Mouse (Mus musculus): Measurements from ENCODE around the gene Elp4. TPM values are rescaled to one million over a fixed set of nuclear protein-coding genes. Genes with fewer than 3 reads are reported as not detected.

The Elp4 gene
- total and polyA plus RNA-seq, 3 experiments: 5.4 to 32.7 (median 27.7) TPM

DNA sequence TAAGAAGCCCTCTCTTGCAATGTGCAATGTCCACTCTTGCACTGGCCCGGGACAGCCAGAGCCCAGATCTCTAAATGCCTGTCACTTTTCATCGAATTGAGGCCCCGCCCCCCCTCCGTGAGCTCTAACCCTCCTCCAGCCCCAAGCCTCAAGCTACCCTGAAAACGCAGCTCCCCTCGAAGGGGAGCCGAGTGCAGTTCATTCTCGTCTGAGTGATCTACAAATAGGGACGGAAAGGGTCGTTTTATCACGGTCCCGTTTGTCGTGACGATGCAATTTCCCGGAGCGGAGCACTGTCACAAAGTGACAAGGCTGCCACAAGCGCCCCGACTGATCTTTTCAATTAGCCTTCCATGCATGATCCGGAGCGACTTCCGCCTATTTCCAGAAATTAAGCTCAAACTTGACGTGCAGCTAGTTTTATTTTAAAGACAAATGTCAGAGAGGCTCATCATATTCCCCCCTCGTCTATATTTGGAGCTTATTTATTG is 222.3 kb downstream of the Elp4 start:
- peak; percentile 41 for ATAC-seq (ENCODE audit: extremely low read depth, insufficient number of reproducible peaks, low FRiP score, poor library complexity, severe bottlenecking)
- Histone ChIP-seq H3K36me3 (replicated peaks) (peaks cover 62% of the 10 kb centered on the region), H3K9me3 (replicated peaks) (no peaks in the 10 kb centered on the region), H3K4me1 (ENCODE audit: insufficient read depth, low read depth, low read length) (peaks cover 65% of the 10 kb centered on the region), H3K27me3 (ENCODE audit: insufficient read depth, low read length) (no peaks in the 10 kb centered on the region), H3K4me3 (ENCODE audit: low read depth, low read length) (peak overlapping the region; percentile 65; the same call in 1 of the 2 replicates)
- peak; percentile 54 for DNase-seq (ENCODE audit: low spot score)
- no peak for TF ChIP-seq TAL1 (conservative IDR thresholded peaks at IDR 0.05; ENCODE audit: low read depth, low read length)
- TF ChIP-seq POLR2AphosphoS5 (IDR thresholded peaks at IDR 0.05; ENCODE audit: insufficient replicate concordance, low read depth, low read length): no peak
- TF ChIP-seq CTCF (IDR thresholded peaks at IDR 0.05; ENCODE audit: low read depth, low read length): no peak
- TF ChIP-seq GATA1 (IDR thresholded peaks at IDR 0.05; ENCODE audit: borderline replicate concordance, low read length): no peak
- no peak for TF ChIP-seq GATA2 (IDR thresholded peaks at IDR 0.05; ENCODE audit: borderline replicate concordance, low read depth, low read length)

- no peak for TF ChIP-seq TAL1 (conservative IDR thresholded peaks at IDR 0.05; ENCODE audit: low read depth, low read length)
- no peak for TF ChIP-seq CTCF (IDR thresholded peaks at IDR 0.05; ENCODE audit: low read depth, low read length)
- no peak for TF ChIP-seq GATA1 (IDR thresholded peaks at IDR 0.05; ENCODE audit: borderline replicate concordance, low read length)
- no peak for TF ChIP-seq POLR2AphosphoS5 (IDR thresholded peaks at IDR 0.05; ENCODE audit: insufficient replicate concordance, low read depth, low read length)
- TF ChIP-seq GATA2 (IDR thresholded peaks at IDR 0.05; ENCODE audit: borderline replicate concordance, low read depth, low read length): no peak
- Histone ChIP-seq H3K36me3 (replicated peaks) (peaks cover 53% of the 10 kb centered on the region), H3K27me3 (ENCODE audit: insufficient read depth, low read length) (no peaks in the 10 kb centered on the region), H3K9me3 (replicated peaks) (no peaks in the 10 kb centered on the region), H3K4me1 (ENCODE audit: insufficient read depth, low read depth, low read length) (peaks cover 62% of the 10 kb centered on the region), H3K4me3 (ENCODE audit: low read depth, low read length) (peak overlapping the region; percentile 65; the same call in 1 of the 2 replicates)
- DNase-seq (ENCODE audit: low spot score) (no peak), ATAC-seq (ENCODE audit: extremely low read depth, insufficient number of reproducible peaks, low FRiP score, poor library complexity, severe bottlenecking) (no peak)
Observed at GRCm38 (mm10) chr2:105680999-105681710, 223.2 kb downstream of the Elp4 start.

DNA sequence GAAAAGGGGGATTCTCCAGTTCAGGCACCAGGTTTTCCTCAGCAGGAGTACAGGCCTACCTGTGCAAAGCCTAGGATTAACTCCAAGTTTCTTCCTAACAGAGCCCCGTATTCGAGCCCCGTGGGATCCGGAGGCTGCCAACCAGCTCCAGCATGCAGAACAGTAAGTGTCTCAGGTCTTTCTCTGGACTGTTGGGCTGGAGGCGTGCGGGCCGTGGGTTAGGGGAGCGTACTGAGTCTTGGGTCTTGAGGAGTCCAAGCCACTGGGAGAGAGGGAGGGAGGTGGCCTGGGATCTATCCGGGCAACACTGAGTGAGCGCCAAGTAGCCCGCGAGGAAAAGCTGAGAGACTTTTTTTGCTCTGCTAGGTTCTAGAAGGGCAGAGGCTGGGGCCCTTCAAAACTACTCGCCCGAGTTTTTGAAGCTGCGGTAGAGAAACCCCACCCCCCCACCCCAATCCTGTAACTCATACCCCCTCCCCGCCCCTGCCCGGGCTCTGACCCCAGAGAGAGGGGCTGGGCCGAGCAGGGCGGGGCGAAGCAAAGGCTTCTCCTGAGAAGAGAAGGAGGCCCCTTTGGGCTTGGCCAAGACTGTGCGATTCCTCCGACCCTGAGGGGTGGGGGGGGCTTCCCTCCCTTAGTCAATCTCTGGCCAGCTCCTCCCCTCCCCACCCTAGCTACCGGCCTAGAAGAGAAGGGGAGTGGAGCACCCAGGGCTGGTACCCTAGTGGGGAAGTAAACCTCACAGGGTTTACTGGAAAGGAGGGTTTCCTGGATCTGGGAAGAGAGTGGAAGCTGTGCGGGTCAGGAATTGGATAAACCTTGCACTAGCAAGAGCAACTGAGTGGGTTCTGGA is 224.0 kb downstream of the Elp4 start:
- no peaks in the 10 kb centered on the region for H3K9me3 ChIP-seq (replicated peaks)
- TF ChIP-seq GATA1 (IDR thresholded peaks at IDR 0.05; ENCODE audit: borderline replicate concordance, low read length): no peak
- no peak for TF ChIP-seq TAL1 (conservative IDR thresholded peaks at IDR 0.05; ENCODE audit: low read depth, low read length)
- TF ChIP-seq GATA2 (IDR thresholded peaks at IDR 0.05; ENCODE audit: borderline replicate concordance, low read depth, low read length): no peak
- H3K4me1 ChIP-seq (ENCODE audit: insufficient read depth, low read depth, low read length): peaks cover 62% of the 10 kb centered on the region
- peaks cover 45% of the 10 kb centered on the region for H3K36me3 ChIP-seq (replicated peaks)
- ATAC-seq (ENCODE audit: extremely low read depth, insufficient number of reproducible peaks, low FRiP score, poor library complexity, severe bottlenecking): peak; percentile 24; the same call in 1 of the 2 replicates
- DNase-seq (ENCODE audit: low spot score): peak; percentile 73
- H3K27me3 ChIP-seq (ENCODE audit: insufficient read depth, low read length): no peaks in the 10 kb centered on the region
- peak overlapping the region; percentile 65; the same call in 1 of the 2 replicates for H3K4me3 ChIP-seq (ENCODE audit: low read depth, low read length)

- TF ChIP-seq TAL1 (conservative IDR thresholded peaks at IDR 0.05; ENCODE audit: low read depth, low read length): no peak
- no peak for TF ChIP-seq GATA1 (IDR thresholded peaks at IDR 0.05; ENCODE audit: borderline replicate concordance, low read length)
- TF ChIP-seq POLR2AphosphoS5 (IDR thresholded peaks at IDR 0.05; ENCODE audit: insufficient replicate concordance, low read depth, low read length): no peak
- no peak for TF ChIP-seq GATA2 (IDR thresholded peaks at IDR 0.05; ENCODE audit: borderline replicate concordance, low read depth, low read length)
- no peak for DNase-seq (ENCODE audit: low spot score)
- Histone ChIP-seq H3K27me3 (ENCODE audit: insufficient read depth, low read length) (no peaks in the 10 kb centered on the region), H3K36me3 (replicated peaks) (peaks cover 37% of the 10 kb centered on the region), H3K4me3 (ENCODE audit: low read depth, low read length) (peak overlapping the region; percentile 62), H3K4me1 (ENCODE audit: insufficient read depth, low read depth, low read length) (peaks cover 65% of the 10 kb centered on the region), H3K9me3 (replicated peaks) (no peaks in the 10 kb centered on the region)
- ATAC-seq (ENCODE audit: extremely low read depth, insufficient number of reproducible peaks, low FRiP score, poor library complexity, severe bottlenecking): no peak
Observed at GRCm38 (mm10) chr2:105679331-105679730, 225.0 kb downstream of the Elp4 start.

- H3K4me1 ChIP-seq (ENCODE audit: insufficient read depth, low read depth, low read length): peaks cover 68% of the 10 kb centered on the region
- H3K4me3 ChIP-seq (ENCODE audit: low read depth, low read length): peak overlapping the region; percentile 62; the same call in 1 of the 2 replicates
- DNase-seq (ENCODE audit: low spot score) (no peak), ATAC-seq (ENCODE audit: extremely low read depth, insufficient number of reproducible peaks, low FRiP score, poor library complexity, severe bottlenecking) (no peak)
- no peak for TF ChIP-seq GATA1 (IDR thresholded peaks at IDR 0.05; ENCODE audit: borderline replicate concordance, low read length)
- TF ChIP-seq CTCF (IDR thresholded peaks at IDR 0.05; ENCODE audit: low read depth, low read length): no peak
- no peak for TF ChIP-seq POLR2AphosphoS5 (IDR thresholded peaks at IDR 0.05; ENCODE audit: insufficient replicate concordance, low read depth, low read length)
- TF ChIP-seq GATA2 (IDR thresholded peaks at IDR 0.05; ENCODE audit: borderline replicate concordance, low read depth, low read length): no peak
- no peak for TF ChIP-seq TAL1 (conservative IDR thresholded peaks at IDR 0.05; ENCODE audit: low read depth, low read length)
- no peaks in the 10 kb centered on the region for H3K9me3 ChIP-seq (replicated peaks)
- H3K36me3 ChIP-seq (replicated peaks): peaks cover 33% of the 10 kb centered on the region
- peaks cover 2% of the 10 kb centered on the region; the same call in 1 of the 2 replicates for H3K27me3 ChIP-seq (ENCODE audit: insufficient read depth, low read length)
Observed at GRCm38 (mm10) chr2:105678880-105679321, 225.5 kb downstream of the Elp4 start.

DNA sequence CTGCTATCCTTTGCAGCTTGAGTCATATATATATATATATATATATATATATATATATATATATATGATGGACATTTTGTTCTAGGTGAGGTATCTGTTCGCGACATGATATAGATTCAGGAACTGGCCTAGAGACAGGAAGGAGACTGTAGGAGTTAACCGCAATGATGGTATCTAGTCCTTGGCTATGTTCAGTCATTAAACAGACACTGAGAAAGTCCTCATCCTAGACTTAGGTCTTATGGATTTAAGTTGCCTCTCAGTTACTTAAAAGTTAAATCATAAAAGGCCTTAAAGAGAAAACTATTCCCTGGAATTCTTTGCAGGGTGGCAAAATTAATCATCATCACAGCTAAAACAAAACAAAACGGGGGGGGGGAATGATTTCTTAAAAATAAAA is 226.1 kb downstream of the Elp4 start:
- peaks cover 8% of the 10 kb centered on the region; the same call in 1 of the 2 replicates for H3K27me3 ChIP-seq (ENCODE audit: insufficient read depth, low read length)
- peak overlapping the region; percentile 84 for H3K4me3 ChIP-seq (ENCODE audit: low read depth, low read length)
- peaks cover 30% of the 10 kb centered on the region for H3K36me3 ChIP-seq (replicated peaks)
- H3K4me1 ChIP-seq (ENCODE audit: insufficient read depth, low read depth, low read length): peaks cover 68% of the 10 kb centered on the region
- DNase-seq (ENCODE audit: low spot score) (no peak), ATAC-seq (ENCODE audit: extremely low read depth, insufficient number of reproducible peaks, low FRiP score, poor library complexity, severe bottlenecking) (no peak)
- TF ChIP-seq CTCF (IDR thresholded peaks at IDR 0.05; ENCODE audit: low read depth, low read length): no peak
- TF ChIP-seq TAL1 (conservative IDR thresholded peaks at IDR 0.05; ENCODE audit: low read depth, low read length): no peak
- TF ChIP-seq GATA1 (IDR thresholded peaks at IDR 0.05; ENCODE audit: borderline replicate concordance, low read length): no peak
- TF ChIP-seq POLR2AphosphoS5 (IDR thresholded peaks at IDR 0.05; ENCODE audit: insufficient replicate concordance, low read depth, low read length): no peak
- no peak for TF ChIP-seq GATA2 (IDR thresholded peaks at IDR 0.05; ENCODE audit: borderline replicate concordance, low read depth, low read length)
- H3K9me3 ChIP-seq (replicated peaks): no peaks in the 10 kb centered on the region
